Mouse (Mus musculus): ENCODE data around the gene Dlg2. TPM values are rescaled to one million over a fixed set of nuclear protein-coding genes. Genes with fewer than 3 reads are reported as not detected.

The Dlg2 gene
- polyA plus RNA-seq, 1 experiment from 2014 or later = 30.0 TPM

DNA sequence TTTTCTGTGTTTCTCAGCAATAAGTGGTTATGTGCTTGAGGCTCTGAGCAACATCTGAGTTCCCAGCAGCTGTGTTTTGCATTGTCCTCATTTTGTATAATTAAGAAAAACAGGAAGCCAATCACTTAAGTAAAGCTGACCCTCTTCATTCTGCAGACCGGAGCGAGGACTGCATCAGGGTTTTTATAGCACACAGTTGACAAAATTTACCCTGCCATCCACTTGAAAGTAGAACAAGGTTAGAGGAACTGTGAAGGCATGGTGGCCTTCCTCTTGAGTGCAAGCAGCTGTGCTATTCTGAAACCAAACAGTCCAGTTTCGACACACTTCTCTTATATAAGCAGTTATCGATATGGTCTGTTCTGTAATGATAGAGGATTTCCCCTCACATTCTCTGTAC lies 947.3 kb downstream of the Dlg2 start:
- no peak overlapping the region for H3K4me3 ChIP-seq (replicated peaks; ENCODE audit: low read length)
- DNase-seq (ENCODE audit: low spot score) = no peak
- H3K4me1 ChIP-seq (replicated peaks; ENCODE audit: control insufficient read depth, insufficient read depth, low read length) = no peaks in the 10 kb centered on the region
- no peaks in the 10 kb centered on the region for H3K9me3 ChIP-seq (ENCODE audit: control insufficient read depth, low read length)
- H3K27ac ChIP-seq = no peak overlapping the region
- H3K9ac ChIP-seq = no peak overlapping the region
- no peaks in the 10 kb centered on the region for H3K27me3 ChIP-seq (ENCODE audit: control insufficient read depth, insufficient read depth, low read length)
- H3K4me2 ChIP-seq (replicated peaks) = no peak overlapping the region
- no peak for ATAC-seq (ENCODE audit: low FRiP score)
- 93% methylated on average over 4 of the region's 4 CpGs for WGBS
- no peaks in the 10 kb centered on the region for H3K36me3 ChIP-seq (replicated peaks; ENCODE audit: control insufficient read depth, insufficient read depth)

DNA sequence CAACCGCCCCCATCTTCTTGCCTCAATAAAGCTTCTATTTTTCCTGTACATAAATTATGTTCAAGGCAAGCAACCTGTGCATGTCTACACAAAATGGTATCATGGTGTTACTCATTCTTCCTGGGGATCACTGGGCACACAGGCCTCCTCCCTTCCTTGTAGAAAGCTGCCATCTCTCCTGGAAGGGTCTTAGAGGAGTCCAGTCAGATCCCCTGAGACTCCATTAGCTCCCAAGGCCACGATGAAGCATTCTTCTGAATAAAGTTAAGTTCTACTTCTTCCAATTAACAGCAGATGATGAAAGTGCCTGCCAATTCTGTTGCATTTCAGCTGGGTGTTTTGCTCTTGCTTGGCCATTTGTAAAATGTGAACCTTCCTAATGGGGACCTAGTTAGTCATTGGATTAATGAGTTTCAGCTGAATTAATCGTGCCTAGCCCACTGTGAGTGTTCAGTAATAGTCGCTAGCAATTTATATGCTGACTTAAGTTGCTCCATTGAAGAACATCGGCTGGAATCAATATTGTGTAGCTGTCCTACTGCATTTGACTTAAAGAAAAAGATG lies 953.3 kb downstream of the Dlg2 start:
- Histone ChIP-seq H3K27ac (no peak overlapping the region), H3K9ac (no peak overlapping the region), H3K36me3 (replicated peaks; ENCODE audit: control insufficient read depth, insufficient read depth) (no peaks in the 10 kb centered on the region), H3K27me3 (ENCODE audit: control insufficient read depth, insufficient read depth, low read length) (no peaks in the 10 kb centered on the region), H3K4me3 (replicated peaks; ENCODE audit: low read length) (no peak overlapping the region), H3K4me1 (replicated peaks; ENCODE audit: control insufficient read depth, insufficient read depth, low read length) (no peaks in the 10 kb centered on the region), H3K4me2 (replicated peaks) (no peak overlapping the region), H3K9me3 (ENCODE audit: control insufficient read depth, low read length) (no peaks in the 10 kb centered on the region)
- DNase-seq (ENCODE audit: low spot score) (no peak), ATAC-seq (ENCODE audit: low FRiP score) (no peak)
- WGBS = 75% methylated on average over 5 of the region's 5 CpGs

DNA sequence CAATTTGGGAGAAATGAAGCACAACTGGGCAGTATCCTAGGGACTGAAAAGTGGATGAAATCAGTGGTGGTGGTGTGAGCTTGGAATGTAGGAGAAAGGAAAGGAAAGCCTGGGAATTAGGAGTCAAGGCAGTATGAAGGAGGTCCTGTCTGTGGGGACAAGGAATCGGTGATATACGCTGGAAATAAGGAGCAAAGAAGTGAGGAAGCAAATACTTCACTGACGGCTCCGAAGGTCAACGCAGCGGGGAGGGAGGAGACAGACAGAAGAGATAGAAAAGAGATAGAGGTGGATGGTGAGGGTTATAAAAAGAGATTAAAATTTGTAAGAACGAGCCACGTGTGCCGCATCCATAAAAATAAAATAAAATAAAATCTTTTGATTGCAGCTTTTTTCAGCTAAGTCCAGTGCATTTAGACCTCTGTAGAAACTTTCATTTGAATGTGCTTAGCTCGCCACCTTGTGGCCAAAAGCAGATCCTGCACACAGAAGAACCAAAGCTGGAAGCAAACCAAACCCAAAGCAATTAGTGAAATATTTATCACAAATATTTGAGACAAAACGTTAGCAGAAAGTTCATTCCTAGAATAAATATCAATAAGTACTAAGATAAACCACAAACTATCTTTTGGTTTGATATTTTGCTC lies 955.2 kb downstream of the Dlg2 start:
- no peaks in the 10 kb centered on the region for H3K27me3 ChIP-seq (ENCODE audit: control insufficient read depth, insufficient read depth, low read length)
- DNase-seq (ENCODE audit: low spot score) = peak; percentile 85
- H3K27ac ChIP-seq = no peak overlapping the region
- ATAC-seq (ENCODE audit: low FRiP score) = peak; percentile 74; the same call in 1 of the 2 replicates
- no peak overlapping the region for H3K4me2 ChIP-seq (replicated peaks)
- no peak overlapping the region for H3K4me3 ChIP-seq (replicated peaks; ENCODE audit: low read length)
- no peaks in the 10 kb centered on the region for H3K36me3 ChIP-seq (replicated peaks; ENCODE audit: control insufficient read depth, insufficient read depth)
- no peaks in the 10 kb centered on the region for H3K9me3 ChIP-seq (ENCODE audit: control insufficient read depth, low read length)
- 39% methylated on average over 11 of the region's 11 CpGs for WGBS
- H3K4me1 ChIP-seq (replicated peaks; ENCODE audit: control insufficient read depth, insufficient read depth, low read length) = no peaks in the 10 kb centered on the region
- H3K9ac ChIP-seq = no peak overlapping the region

DNA sequence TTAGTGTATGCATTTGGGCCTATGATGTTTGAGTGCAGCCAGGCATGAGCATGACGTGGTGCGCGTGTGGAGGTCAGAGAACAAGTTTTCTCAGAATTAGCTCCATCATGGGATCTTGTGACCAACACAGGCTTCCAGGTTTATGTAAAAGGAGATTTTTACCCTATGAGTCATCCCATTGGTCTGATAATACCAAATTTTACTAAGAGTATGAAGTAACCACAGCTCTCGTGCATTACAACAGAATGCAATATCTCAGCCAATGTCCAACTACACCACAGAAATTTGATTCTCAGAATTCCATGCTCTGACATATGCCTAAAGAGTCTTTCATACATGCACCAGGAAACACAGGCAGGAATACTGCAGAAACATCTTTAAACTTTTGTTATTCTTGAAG lies 956.1 kb downstream of the Dlg2 start:
- Histone ChIP-seq H3K27me3 (ENCODE audit: control insufficient read depth, insufficient read depth, low read length) (no peaks in the 10 kb centered on the region), H3K36me3 (replicated peaks; ENCODE audit: control insufficient read depth, insufficient read depth) (no peaks in the 10 kb centered on the region), H3K9me3 (ENCODE audit: control insufficient read depth, low read length) (no peaks in the 10 kb centered on the region), H3K4me2 (replicated peaks) (no peak overlapping the region), H3K4me1 (replicated peaks; ENCODE audit: control insufficient read depth, insufficient read depth, low read length) (no peaks in the 10 kb centered on the region), H3K4me3 (replicated peaks; ENCODE audit: low read length) (no peak overlapping the region), H3K27ac (no peak overlapping the region), H3K9ac (no peak overlapping the region)
- ATAC-seq (ENCODE audit: low FRiP score) (no peak), DNase-seq (ENCODE audit: low spot score) (no peak)
- WGBS = 95% methylated on average over 4 of the region's 4 CpGs

DNA sequence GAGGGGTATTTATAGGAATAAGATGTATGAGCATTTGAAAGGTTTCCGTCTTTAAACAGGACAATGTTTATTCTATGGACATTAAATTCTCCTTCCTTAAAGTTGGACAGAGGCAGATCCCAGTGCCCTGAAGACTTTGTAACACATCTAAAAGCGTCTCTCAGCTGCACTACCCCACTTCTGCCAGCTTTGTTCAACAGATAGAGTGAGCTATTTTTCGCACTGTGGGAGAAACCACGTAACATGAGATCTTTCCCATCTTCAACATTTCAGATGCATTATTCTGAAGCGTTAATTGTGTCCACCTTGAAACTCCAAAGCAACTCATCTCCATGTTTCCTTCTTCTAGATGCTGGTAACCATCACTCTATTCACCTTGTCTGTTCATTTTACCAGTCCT lies 958.3 kb downstream of the Dlg2 start:
- DNase-seq (ENCODE audit: low spot score) = no peak
- H3K9me3 ChIP-seq (ENCODE audit: control insufficient read depth, low read length) = no peaks in the 10 kb centered on the region
- 87% methylated on average over 5 of the region's 5 CpGs for WGBS

DNA sequence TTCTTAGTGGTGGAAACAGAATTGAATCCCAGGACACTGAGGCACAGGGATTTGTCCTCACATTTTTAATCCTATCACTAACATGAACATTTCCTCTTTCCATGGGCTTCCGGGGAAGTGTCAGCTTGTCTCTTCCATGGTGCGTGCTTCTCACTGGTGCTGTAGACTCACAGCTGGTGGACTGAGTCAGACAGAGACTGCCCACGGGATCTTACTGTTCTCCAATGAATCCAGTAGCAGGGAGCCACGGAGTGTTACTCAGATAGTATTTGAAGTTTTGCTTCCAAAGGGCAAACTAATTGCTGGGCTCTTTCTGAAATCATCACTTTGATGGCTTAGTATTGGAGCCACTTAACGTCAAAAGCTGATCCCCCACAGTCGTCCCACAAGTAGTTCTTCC lies 963.9 kb downstream of the Dlg2 start:
- no peak overlapping the region for H3K27ac ChIP-seq
- H3K4me1 ChIP-seq (replicated peaks; ENCODE audit: control insufficient read depth, insufficient read depth, low read length) = peaks cover 8% of the 10 kb centered on the region; the same call in 1 of the 2 replicates
- no peaks in the 10 kb centered on the region for H3K36me3 ChIP-seq (replicated peaks; ENCODE audit: control insufficient read depth, insufficient read depth)
- 81% methylated on average over 6 of the region's 6 CpGs for WGBS
- no peak overlapping the region for H3K4me3 ChIP-seq (replicated peaks; ENCODE audit: low read length)
- no peak overlapping the region for H3K9ac ChIP-seq
- H3K4me2 ChIP-seq (replicated peaks) = no peak overlapping the region
- H3K27me3 ChIP-seq (ENCODE audit: control insufficient read depth, insufficient read depth, low read length) = no peaks in the 10 kb centered on the region
- no peaks in the 10 kb centered on the region for H3K9me3 ChIP-seq (ENCODE audit: control insufficient read depth, low read length)
- ATAC-seq (ENCODE audit: low FRiP score) = no peak
- no peak for DNase-seq (ENCODE audit: low spot score)

More for the DNA sequence above, 958.3 kb downstream of the Dlg2 start:
- Histone ChIP-seq H3K27ac (no peak overlapping the region), H3K4me2 (replicated peaks) (no peak overlapping the region), H3K4me1 (replicated peaks; ENCODE audit: control insufficient read depth, insufficient read depth, low read length) (no peaks in the 10 kb centered on the region), H3K36me3 (replicated peaks; ENCODE audit: control insufficient read depth, insufficient read depth) (no peaks in the 10 kb centered on the region), H3K27me3 (ENCODE audit: control insufficient read depth, insufficient read depth, low read length) (no peaks in the 10 kb centered on the region), H3K9ac (no peak overlapping the region), H3K4me3 (replicated peaks; ENCODE audit: low read length) (no peak overlapping the region)
- no peak for ATAC-seq (ENCODE audit: low FRiP score)

DNA sequence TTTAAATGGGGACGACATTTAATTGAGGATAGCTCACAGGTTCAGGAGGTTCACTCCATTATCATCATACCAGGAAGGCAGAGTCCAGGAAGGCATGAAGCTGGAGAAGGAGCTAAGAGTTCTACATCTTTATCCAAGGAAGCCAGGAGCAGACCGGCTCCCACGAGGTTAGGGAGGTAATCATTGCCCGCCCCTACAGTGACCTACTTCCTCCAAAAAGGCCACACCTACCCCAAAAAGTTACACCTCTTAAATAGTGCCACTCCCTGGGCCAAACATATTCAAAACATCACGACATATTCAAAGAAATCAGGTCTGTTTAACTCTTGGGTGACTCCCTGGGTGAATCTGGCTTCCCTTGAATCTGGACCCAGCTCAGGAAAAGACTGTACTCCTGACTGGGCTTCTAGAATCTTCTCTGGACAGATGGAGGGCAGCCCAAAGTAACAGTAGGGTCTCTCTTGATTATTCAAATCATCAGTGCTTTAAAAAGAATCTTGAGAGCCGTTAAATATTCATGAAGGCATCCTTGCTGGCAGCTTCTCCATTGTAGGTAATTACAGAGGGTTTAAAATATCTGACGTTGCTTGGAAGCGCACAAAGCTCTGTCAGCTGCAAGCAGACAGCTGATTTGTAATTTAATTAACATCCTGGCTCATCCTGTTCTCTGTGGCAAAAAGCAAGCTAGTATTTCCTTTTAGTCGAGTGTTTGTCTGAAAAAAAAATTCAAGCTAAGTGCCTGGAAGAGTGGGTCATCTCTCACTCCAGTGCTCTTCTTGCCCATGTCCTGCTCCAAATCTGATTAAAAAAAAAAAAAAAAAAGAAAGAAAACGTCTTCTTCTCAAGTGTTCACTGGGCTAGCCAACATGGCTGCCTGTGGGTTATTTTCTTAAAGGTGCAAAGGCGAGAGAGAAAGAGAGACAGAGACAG lies 966.2 kb downstream of the Dlg2 start:
- no peaks in the 10 kb centered on the region for H3K27me3 ChIP-seq (ENCODE audit: control insufficient read depth, insufficient read depth, low read length)
- DNase-seq (ENCODE audit: low spot score) = peak; percentile 53
- H3K4me2 ChIP-seq (replicated peaks) = peak overlapping the region; percentile 11
- peak overlapping the region; percentile 74 for H3K27ac ChIP-seq
- no peak overlapping the region for H3K4me3 ChIP-seq (replicated peaks; ENCODE audit: low read length)
- H3K9me3 ChIP-seq (ENCODE audit: control insufficient read depth, low read length) = no peaks in the 10 kb centered on the region
- H3K36me3 ChIP-seq (replicated peaks; ENCODE audit: control insufficient read depth, insufficient read depth) = no peaks in the 10 kb centered on the region
- H3K4me1 ChIP-seq (replicated peaks; ENCODE audit: control insufficient read depth, insufficient read depth, low read length) = peaks cover 8% of the 10 kb centered on the region; the same call in 1 of the 2 replicates
- ATAC-seq (ENCODE audit: low FRiP score) = peak; percentile 74
- 0 out of 2 replicates have a peak overlapping the region, but pooled peaks have one; percentile 5 for H3K9ac ChIP-seq
- WGBS = 50% methylated on average over 11 of the region's 11 CpGs

DNA sequence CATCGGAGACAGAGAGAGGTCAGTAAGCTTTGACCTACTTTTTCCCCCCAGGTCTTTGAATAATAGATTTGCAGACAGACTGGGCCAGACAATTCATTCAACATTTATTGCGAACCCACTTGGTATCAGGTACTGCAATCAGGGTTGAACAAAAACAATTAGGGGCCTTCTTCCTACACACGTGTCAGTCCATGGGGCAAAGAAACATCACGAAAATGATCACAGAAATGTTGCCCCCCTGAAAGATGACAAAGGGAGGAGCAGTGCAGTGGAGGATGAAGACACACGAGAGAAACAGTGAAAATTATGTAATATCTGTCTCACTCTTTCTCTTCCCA lies 966.9 kb downstream of the Dlg2 start:
- Histone ChIP-seq H3K4me3 (replicated peaks; ENCODE audit: low read length) (no peak overlapping the region), H3K9me3 (ENCODE audit: control insufficient read depth, low read length) (no peaks in the 10 kb centered on the region), H3K4me1 (replicated peaks; ENCODE audit: control insufficient read depth, insufficient read depth, low read length) (peaks cover 8% of the 10 kb centered on the region; the same call in 1 of the 2 replicates), H3K36me3 (replicated peaks; ENCODE audit: control insufficient read depth, insufficient read depth) (no peaks in the 10 kb centered on the region), H3K9ac (0 out of 2 replicates have a peak overlapping the region, but pooled peaks have one; percentile 5), H3K27me3 (ENCODE audit: control insufficient read depth, insufficient read depth, low read length) (no peaks in the 10 kb centered on the region), H3K27ac (peak overlapping the region; percentile 74), H3K4me2 (replicated peaks) (no peak overlapping the region)
- WGBS = 33% methylated on average over 5 of the region's 5 CpGs
- ATAC-seq (ENCODE audit: low FRiP score) = 0 out of 2 replicates have a peak, but pooled peaks have one; percentile 15
- no peak for DNase-seq (ENCODE audit: low spot score)

DNA sequence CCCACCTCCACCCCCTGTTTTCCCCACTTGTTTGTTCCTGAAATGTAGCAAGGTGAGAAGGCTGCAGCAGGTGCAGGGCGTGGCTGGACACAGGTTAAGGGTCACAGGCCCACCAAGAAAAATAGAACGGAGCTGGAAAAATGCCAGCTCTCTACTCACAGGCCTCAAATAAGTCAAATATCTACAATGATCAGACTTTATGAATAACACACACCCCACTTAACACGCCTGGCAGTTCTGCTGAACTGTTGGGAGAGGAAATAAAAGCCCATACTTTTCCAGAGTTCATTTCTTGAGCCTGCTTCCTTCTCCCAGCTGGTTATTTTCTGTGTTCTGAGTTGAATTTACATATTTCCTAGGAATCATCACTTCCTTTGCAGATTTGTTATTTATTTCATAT lies 967.4 kb downstream of the Dlg2 start:
- WGBS = 72% methylated on average over 3 of the region's 3 CpGs
- Histone ChIP-seq H3K4me1 (replicated peaks; ENCODE audit: control insufficient read depth, insufficient read depth, low read length) (peaks cover 8% of the 10 kb centered on the region; the same call in 1 of the 2 replicates), H3K9me3 (ENCODE audit: control insufficient read depth, low read length) (no peaks in the 10 kb centered on the region), H3K4me2 (replicated peaks) (no peak overlapping the region), H3K36me3 (replicated peaks; ENCODE audit: control insufficient read depth, insufficient read depth) (no peaks in the 10 kb centered on the region), H3K9ac (no peak overlapping the region), H3K27me3 (ENCODE audit: control insufficient read depth, insufficient read depth, low read length) (no peaks in the 10 kb centered on the region), H3K4me3 (replicated peaks; ENCODE audit: low read length) (no peak overlapping the region), H3K27ac (peak overlapping the region; percentile 74; the same call in 1 of the 2 replicates)
- DNase-seq (ENCODE audit: low spot score) (no peak), ATAC-seq (ENCODE audit: low FRiP score) (no peak)

Data from hindbrain, embryonic 14.5 days (tissue).